Mouse (Mus musculus) liver, embryonic 12.5 days (tissue): Measurements from ENCODE around the gene Fryl. TPM values are rescaled to one million over a fixed set of nuclear protein-coding genes. Genes with fewer than 3 reads are reported as not detected.

Experiments
- ATAC-seq: fragments of 200-750 bp; cut with Nextera tagmentation; 2 replicates; pipeline ENCODE4 v1.8.0; 2017; ENCODE audit warnings: moderate number of reproducible peaks, mild to moderate bottlenecking, moderate library complexity
- H3K27ac ChIP-seq: fragments of 300-500 bp; sonication (generic); 2 replicates; pipeline ENCODE4 v1.5.1; 2016; ENCODE audit warnings: mild to moderate bottlenecking
- H3K27me3 ChIP-seq: fragments of 300-500 bp; sonication (generic); replicated peaks from 2 replicates; pipeline ENCODE4 v1.6.1; 2016; ENCODE audit warnings: mild to moderate bottlenecking, moderate library complexity
- H3K36me3 ChIP-seq: fragments of 300-500 bp; sonication (generic); 2 replicates; pipeline ENCODE4 v1.6.1; 2016; ENCODE audit warnings: mild to moderate bottlenecking, moderate library complexity
- H3K4me1 ChIP-seq: fragments of 300-500 bp; sonication (generic); 2 replicates; pipeline ENCODE4 v1.6.1; 2016
- H3K4me2 ChIP-seq: fragments of 300-500 bp; sonication (generic); 2 replicates; pipeline ENCODE4 v1.6.1; 2016; ENCODE audit warnings: mild to moderate bottlenecking, moderate library complexity
- H3K4me3 ChIP-seq: fragments of 300-500 bp; sonication (generic); 2 replicates; pipeline ENCODE4 v1.5.1; 2016; ENCODE audit warnings: mild to moderate bottlenecking, moderate library complexity
- H3K9ac ChIP-seq: fragments of 300-500 bp; sonication (generic); 2 replicates; pipeline ENCODE4 v1.6.1; 2016; ENCODE audit warnings: mild to moderate bottlenecking, moderate library complexity
- H3K9me3 ChIP-seq: fragments of 300-500 bp; sonication (generic); replicated peaks from 2 replicates; pipeline ENCODE4 v1.6.1; 2016; ENCODE audit warnings: mild to moderate bottlenecking, moderate library complexity
- whole genome bisulfite sequencing: fragments of 180-500 bp; shearing (Covaris S2); methylation state at CpG from one replicate; pipeline ENCODE4 v1.1.7; 2016; ENCODE audit not compliant: insufficient replicate concordance; 5-methylcytosine and 5-hydroxymethylcytosine counted together
- polyA plus RNA-seq: library from polyadenylated mRNA; unstranded; fragments of >200 nt; fragmentation: Nextera tagmentation; extraction: Ambion mirVana; gene quantifications from 2 replicates; pipeline ENCODE4 v1.2.1, GENCODE M21; 2016

Fryl gene
- polyA plus RNA-seq, 1 experiment from 2014 or later, result 46.3 TPM

GRCm38 (mm10) chr5:72984091-72984490, 272.3 kb downstream of the Fryl start:
- H3K4me1 ChIP-seq, result no peaks in the 10 kb centered on the region
- peaks cover 8% of the 10 kb centered on the region; the same call in 1 of the 2 replicates for H3K36me3 ChIP-seq
- no peaks in the 10 kb centered on the region for H3K27me3 ChIP-seq
- ATAC-seq, result no peak
- H3K4me3 ChIP-seq, result no peak overlapping the region
- 0% methylated on average over 2 of the region's 2 CpGs for WGBS
- no peak overlapping the region for H3K27ac ChIP-seq
- H3K9me3 ChIP-seq, result no peaks in the 10 kb centered on the region
- H3K9ac ChIP-seq, result no peak overlapping the region
- H3K4me2 ChIP-seq, result no peak overlapping the region

DNA sequence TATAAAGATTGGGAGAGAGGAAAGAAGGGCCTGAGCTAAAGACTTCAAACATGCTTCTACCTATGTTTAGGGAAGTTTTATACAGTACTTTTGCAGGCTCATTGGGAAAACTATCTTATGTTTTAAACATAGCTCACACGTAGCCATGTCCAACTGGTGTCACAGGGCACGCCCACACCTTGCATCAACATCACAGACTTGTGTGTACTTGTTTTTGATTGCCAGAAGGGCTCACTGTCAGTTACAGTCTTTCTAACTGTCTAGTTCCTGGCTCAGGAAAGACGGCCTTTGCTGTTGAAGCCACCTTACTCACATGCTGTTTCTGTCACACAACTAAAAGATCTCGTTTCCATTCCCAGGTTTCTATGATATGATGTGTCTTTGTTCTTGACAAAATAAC, 279.9 kb downstream of the Fryl start:
- Histone ChIP-seq H3K27ac (no peak overlapping the region), H3K4me2 (no peak overlapping the region), H3K36me3 (peaks cover 39% of the 10 kb centered on the region), H3K4me1 (no peaks in the 10 kb centered on the region), H3K4me3 (no peak overlapping the region), H3K9me3 (no peaks in the 10 kb centered on the region), H3K9ac (no peak overlapping the region), H3K27me3 (no peaks in the 10 kb centered on the region)
- ATAC-seq, result no peak
- 72% methylated on average over 4 of the region's 4 CpGs for WGBS

DNA sequence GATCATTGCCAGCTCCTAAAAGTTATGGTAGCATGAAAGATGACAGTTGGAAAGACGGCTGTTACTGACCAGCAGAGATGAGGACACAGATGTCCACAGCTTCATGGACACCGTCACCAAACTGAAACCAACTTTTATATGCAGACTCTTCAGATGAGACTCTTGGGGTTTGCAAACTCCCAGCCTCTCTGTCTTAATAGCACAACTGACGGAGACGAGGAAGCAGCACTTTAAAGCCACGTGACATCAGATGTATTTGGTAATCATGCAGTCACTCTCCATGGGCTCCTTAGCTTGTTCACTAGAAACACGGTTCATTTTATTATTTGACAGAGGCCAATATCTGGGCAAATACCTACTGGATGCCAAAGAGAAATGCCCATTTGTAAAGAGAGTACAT, 280.4 kb downstream of the Fryl start:
- H3K27me3 ChIP-seq, result no peaks in the 10 kb centered on the region
- no peaks in the 10 kb centered on the region for H3K4me1 ChIP-seq
- no peak overlapping the region for H3K9ac ChIP-seq
- no peak overlapping the region for H3K4me2 ChIP-seq
- no peak overlapping the region for H3K27ac ChIP-seq
- H3K4me3 ChIP-seq, result no peak overlapping the region
- no peak for ATAC-seq
- peaks cover 42% of the 10 kb centered on the region for H3K36me3 ChIP-seq
- no peaks in the 10 kb centered on the region for H3K9me3 ChIP-seq
- WGBS, result 77% methylated on average over 6 of the region's 6 CpGs

GRCm38 (mm10) chr5:72974602-72975001, 281.8 kb downstream of the Fryl start, which contains the start of gene Gm10135:
Gm10135 (minus strand) TSS chr5:72974702.
- no peak for ATAC-seq
- H3K4me3 ChIP-seq, result no peak within 1 kb of the TSS
- no peaks in the 10 kb centered on the region for H3K9me3 ChIP-seq
- no peak within 1 kb of the TSS for H3K27ac ChIP-seq
- no peaks in the 10 kb centered on the region for H3K27me3 ChIP-seq
- H3K4me2 ChIP-seq, result no peak within 1 kb of the TSS
- peaks cover 36% of the 10 kb centered on the region for H3K36me3 ChIP-seq
- no peaks in the 10 kb centered on the region for H3K4me1 ChIP-seq
- 81% methylated on average over 7 of the region's 7 CpGs for WGBS
- no peak within 1 kb of the TSS for H3K9ac ChIP-seq

- H3K4me1 ChIP-seq, result no peaks in the 10 kb centered on the region
- H3K4me3 ChIP-seq, result no peak overlapping the region
- no peak for ATAC-seq
- H3K9ac ChIP-seq, result no peak overlapping the region
- H3K27ac ChIP-seq, result no peak overlapping the region
- 74% methylated on average over 5 of the region's 5 CpGs for WGBS
- no peaks in the 10 kb centered on the region for H3K27me3 ChIP-seq
- peaks cover 40% of the 10 kb centered on the region for H3K36me3 ChIP-seq
- no peaks in the 10 kb centered on the region for H3K9me3 ChIP-seq
- H3K4me2 ChIP-seq, result no peak overlapping the region
Measured at GRCm38 (mm10) chr5:72972934-72973333, 283.5 kb downstream of the Fryl start.

DNA sequence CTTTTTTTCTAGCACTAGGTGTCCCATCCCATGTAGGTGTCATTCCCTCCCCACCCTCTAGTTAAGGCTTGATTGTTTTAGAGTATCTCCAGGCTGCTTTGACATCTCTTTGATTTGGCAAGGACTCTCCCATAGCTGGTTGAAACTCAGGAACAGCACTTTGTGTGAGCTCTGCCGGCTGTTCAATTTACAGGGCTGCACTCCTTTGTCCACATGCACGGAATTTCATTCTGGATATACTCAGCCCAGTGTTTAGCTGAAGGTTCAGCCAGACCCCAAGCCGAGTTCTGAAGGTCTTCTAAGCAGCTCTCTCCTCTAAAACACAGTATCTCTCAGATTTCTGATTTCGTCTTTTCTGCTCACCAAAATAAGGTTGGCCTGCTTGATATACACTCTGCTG, 284.0 kb downstream of the Fryl start:
- H3K4me2 ChIP-seq, result no peak overlapping the region
- H3K4me3 ChIP-seq, result no peak overlapping the region
- H3K27ac ChIP-seq, result no peak overlapping the region
- H3K36me3 ChIP-seq, result peaks cover 40% of the 10 kb centered on the region
- H3K27me3 ChIP-seq, result no peaks in the 10 kb centered on the region
- H3K4me1 ChIP-seq, result no peaks in the 10 kb centered on the region
- H3K9me3 ChIP-seq, result no peaks in the 10 kb centered on the region
- ATAC-seq, result no peak
- no peak overlapping the region for H3K9ac ChIP-seq
- WGBS, result 68% methylated on average over 4 of the region's 4 CpGs

Other genes starting within 250 kb of the Fryl start
- 0.13 and 0.18 TPM in 2 replicates for gene Slc10a4, start 249.7 kb downstream of the Fryl start, polyA plus RNA-seq
- gene Ociad1, start 36.2 kb upstream of the Fryl start, polyA plus RNA-seq, result 154 and 159 TPM in 2 replicates
- gene Ociad2, start 84.4 kb upstream of the Fryl start, polyA plus RNA-seq, result 4.7 and 4.9 TPM in 2 replicates
- not detected in 2 replicates for gene Cwh43, start 149.5 kb upstream of the Fryl start, polyA plus RNA-seq
- gene Dcun1d4, start 224.4 kb upstream of the Fryl start, polyA plus RNA-seq, result 5.5 and 6.4 TPM in 2 replicates